Mouse (Mus musculus): ENCODE results near the gene Vasn. TPM values are rescaled to one million over a fixed set of nuclear protein-coding genes. Genes with fewer than 3 reads are reported as not detected.

Vasn gene
- 12.0 TPM for polyA plus RNA-seq (2014; fragmentation: Illumina TruSeq; extraction: RNeasy Lipid Tissue Mini Kit (QIAGEN cat#74804); ENCODE audit: low read depth, low replicate concordance)

GRCm38 (mm10) chr16:4639831-4640237 lies at the start of gene Vasn, which contains the start of gene Dnaja3:
TSS of gene Vasn (plus strand) at chr16:4639941.
TSS of gene Dnaja3 (plus strand) at chr16:4639989.

GRCm38 (mm10) chr16:4593971-4594813 lies 45.5 kb upstream of the Vasn start, which contains the start of gene Glis2:
TSS of gene Glis2 (plus strand) at chr16:4594713.

GRCm38 (mm10) chr16:4624481-4625110 lies 15.1 kb upstream of the Vasn start, which contains the start of gene Pam16:
TSS of gene Pam16 (minus strand) at chr16:4624988.

GRCm38 (mm10) chr16:4679121-4680018 lies 39.6 kb downstream of the Vasn start, which contains the start of gene Coro7:
TSS of gene Coro7 (minus strand) at chr16:4679777.

Other genes starting within 250 kb of the Vasn start
- 12.4 TPM for gene Adcy9, start 219.4 kb upstream of the Vasn start, polyA plus RNA-seq (2014; fragmentation: Illumina TruSeq; extraction: RNeasy Lipid Tissue Mini Kit (QIAGEN cat#74804); ENCODE audit: low read depth, low replicate concordance)
- 725 TPM for gene Srl, start 98.1 kb upstream of the Vasn start, polyA plus RNA-seq (2014; fragmentation: Illumina TruSeq; extraction: RNeasy Lipid Tissue Mini Kit (QIAGEN cat#74804); ENCODE audit: low read depth, low replicate concordance)
- 1.9 TPM for gene Tfap4, start 80.1 kb upstream of the Vasn start, polyA plus RNA-seq (2014; fragmentation: Illumina TruSeq; extraction: RNeasy Lipid Tissue Mini Kit (QIAGEN cat#74804); ENCODE audit: low read depth, low replicate concordance)
- gene Glis2, start 45.2 kb upstream of the Vasn start, polyA plus RNA-seq (2014; fragmentation: Illumina TruSeq; extraction: RNeasy Lipid Tissue Mini Kit (QIAGEN cat#74804); ENCODE audit: low read depth, low replicate concordance) = 10.6 TPM
- gene Pam16, start 15.0 kb upstream of the Vasn start, polyA plus RNA-seq (2014; fragmentation: Illumina TruSeq; extraction: RNeasy Lipid Tissue Mini Kit (QIAGEN cat#74804); ENCODE audit: low read depth, low replicate concordance) = 112 TPM
- gene Dnaja3, start within 50 bp of the Vasn start, polyA plus RNA-seq (2014; fragmentation: Illumina TruSeq; extraction: RNeasy Lipid Tissue Mini Kit (QIAGEN cat#74804); ENCODE audit: low read depth, low replicate concordance) = 130 TPM
- 7.1 TPM for gene Coro7, start 39.8 kb downstream of the Vasn start, polyA plus RNA-seq (2014; fragmentation: Illumina TruSeq; extraction: RNeasy Lipid Tissue Mini Kit (QIAGEN cat#74804); ENCODE audit: low read depth, low replicate concordance)
- 3.4 TPM for gene Nmral1, start 79.4 kb downstream of the Vasn start, polyA plus RNA-seq (2014; fragmentation: Illumina TruSeq; extraction: RNeasy Lipid Tissue Mini Kit (QIAGEN cat#74804); ENCODE audit: low read depth, low replicate concordance)
- 74.5 TPM for gene Hmox2, start 86.4 kb downstream of the Vasn start, polyA plus RNA-seq (2014; fragmentation: Illumina TruSeq; extraction: RNeasy Lipid Tissue Mini Kit (QIAGEN cat#74804); ENCODE audit: low read depth, low replicate concordance)
- gene Cdip1, start 150.4 kb downstream of the Vasn start, polyA plus RNA-seq (2014; fragmentation: Illumina TruSeq; extraction: RNeasy Lipid Tissue Mini Kit (QIAGEN cat#74804); ENCODE audit: low read depth, low replicate concordance) = 65.9 TPM
- gene 4930562C15Rik, start 195.5 kb downstream of the Vasn start, polyA plus RNA-seq (2014; fragmentation: Illumina TruSeq; extraction: RNeasy Lipid Tissue Mini Kit (QIAGEN cat#74804); ENCODE audit: low read depth, low replicate concordance) = not detected
- 29.5 TPM for gene Ubald1, start 240.4 kb downstream of the Vasn start, polyA plus RNA-seq (2014; fragmentation: Illumina TruSeq; extraction: RNeasy Lipid Tissue Mini Kit (QIAGEN cat#74804); ENCODE audit: low read depth, low replicate concordance)
- 173 TPM for gene Mgrn1, start 246.3 kb downstream of the Vasn start, polyA plus RNA-seq (2014; fragmentation: Illumina TruSeq; extraction: RNeasy Lipid Tissue Mini Kit (QIAGEN cat#74804); ENCODE audit: low read depth, low replicate concordance)

All from heart, adult 10 weeks (tissue).